ENCODE assay signal across 8 mouse cellular contexts in genomic region chr16:22517431-22518384, GRCm38 (mm10).
DNase-seq lines count a peak whose midpoint lies in the region; ATAC-seq lines count a peak whose summit lies in the region.

No protein-coding gene starts in this region.

- no peak overlapping the region for H3K4me2 ChIP-seq in hindbrain, embryonic 15.5 days

- DNase-seq in Muller cell, postnatal 12 days (ENCODE audit: inconsistent ontology term), result peak; percentile 66
- peak; percentile 67 to 80 for DNase-seq in cerebellum, postnatal 10 days
- DNase-seq in gastrocnemius, postnatal 14 days, result peak; percentile 86
- DNase-seq in left cerebral cortex, adult 11 months (ENCODE audit: low spot score), result peak; percentile 61
- peak; percentile 75 to 92 for DNase-seq in lung, postnatal 4 days
- DNase-seq in right cerebral cortex, postnatal 14 days, result peak; percentile 79

- no peak overlapping the region for H3K9ac ChIP-seq in hindbrain, embryonic 15.5 days

- peak; percentile 89 for ATAC-seq in hindbrain, embryonic 15.5 days (ENCODE audit: low FRiP score, low read depth)
- ATAC-seq in monocyte, adult 5-6 weeks (replicated peaks; ENCODE audit: insufficient number of reproducible peaks, low FRiP score, low TSS enrichment, poor library complexity, severe bottlenecking), result no peak

- intact Hi-C loops in gastrocnemius, postnatal 14 days (cut with DNase I; ENCODE audit: low total_unique reads), result no loop called here

- 9% methylated on average over 20 of the region's 20 CpGs for WGBS in hindbrain, embryonic 15.5 days

- H3K9me3 ChIP-seq in hindbrain, embryonic 15.5 days, result no peaks in the 10 kb centered on the region

- peaks cover 10% of the 10 kb centered on the region for H3K4me1 ChIP-seq in hindbrain, embryonic 15.5 days (replicated peaks)

- H3K27me3 ChIP-seq in hindbrain, embryonic 15.5 days, result no peaks in the 10 kb centered on the region

- H3K27ac ChIP-seq in hindbrain, embryonic 15.5 days (replicated peaks), result 0 out of 2 replicates have a peak overlapping the region, but pooled peaks have one; percentile 35

- no peak overlapping the region for H3K4me3 ChIP-seq in hindbrain, embryonic 15.5 days

- H3K36me3 ChIP-seq in hindbrain, embryonic 15.5 days, result no peaks in the 10 kb centered on the region
